Mouse (Mus musculus) heart, postnatal 25 days (tissue): ENCODE results near the gene Olfr198. TPM values are rescaled to one million over a fixed set of nuclear protein-coding genes. Genes with fewer than 3 reads are reported as not detected.
"Not testable (repeated sequence)": the region's sequence is repeated elsewhere in the genome, so short reads cannot be mapped to it uniquely, and the experiment has no call there.

ENCODE experiments used
- DNase-seq: peaks from one replicate; pipeline ENCODE4 v3.0.0; 2022; ENCODE audit warnings: low spot score
- intact Hi-C: fragments of 180-260 bp; cut with DNase I; formaldehyde crosslinking; loops from one replicate; pipeline ENCODE4 v1.15.1; 2025
- total RNA-seq, 2 experiments: library from RNA; stranded (reverse); gene quantifications; 2 replicates each; pipeline ENCODE4 v1.2.3; 2021

The Olfr198 gene
- total RNA-seq = not detected

- intact Hi-C loops, DNase-seq: not testable (repeated sequence)
Observed at GRCm38 (mm10) chr16:59203433-59203832, at the start of gene Olfr198. Olfr198 (minus strand) TSS chr16:59203533.

DNA sequence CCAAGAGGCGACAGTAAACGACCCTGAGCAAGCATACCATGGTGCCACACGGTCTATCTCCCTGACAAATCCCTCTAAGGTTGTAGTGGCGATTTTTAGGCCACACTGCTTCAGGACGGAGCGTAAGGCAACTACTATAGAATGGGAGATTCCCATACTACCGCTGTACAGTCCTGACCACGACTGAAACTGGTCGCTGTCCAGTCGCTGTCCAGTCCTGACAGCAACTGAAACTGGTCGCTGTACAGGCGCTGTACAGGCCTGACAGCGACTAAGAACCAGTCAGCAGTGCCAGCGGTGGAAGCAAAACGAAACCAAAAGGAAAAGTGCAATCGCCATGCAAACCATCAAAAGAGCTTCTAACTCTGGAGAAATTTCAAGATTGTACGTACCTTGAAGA lies 46.4 kb upstream of the Olfr198 start:
- DNase-seq = no peak
- intact Hi-C loops = no loop called here

DNA sequence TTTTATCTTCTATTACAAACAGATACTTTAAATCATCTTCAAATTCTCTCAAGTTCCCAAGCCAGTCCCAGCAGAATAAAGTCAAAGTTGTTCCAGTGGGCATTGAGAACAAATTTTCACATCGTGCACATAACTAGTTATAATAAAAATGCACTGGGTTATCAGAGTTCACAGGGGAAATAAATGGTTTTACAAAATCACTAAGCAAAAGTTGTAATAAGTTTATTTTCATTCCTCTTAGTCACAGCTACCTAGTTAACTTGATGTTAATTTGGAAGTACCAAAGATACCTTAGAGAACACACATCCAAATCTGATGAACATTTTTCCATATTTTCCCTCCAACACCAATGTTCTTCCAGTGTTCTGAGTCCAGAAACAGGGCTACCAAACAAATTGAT lies 16.3 kb upstream of the Olfr198 start, which contains the start of gene Olfr199:
Gene Olfr199, minus strand, starts transcription at position 101 of the 400 bp plus-strand sequence.
- intact Hi-C loops, DNase-seq: not testable (repeated sequence)

DNA sequence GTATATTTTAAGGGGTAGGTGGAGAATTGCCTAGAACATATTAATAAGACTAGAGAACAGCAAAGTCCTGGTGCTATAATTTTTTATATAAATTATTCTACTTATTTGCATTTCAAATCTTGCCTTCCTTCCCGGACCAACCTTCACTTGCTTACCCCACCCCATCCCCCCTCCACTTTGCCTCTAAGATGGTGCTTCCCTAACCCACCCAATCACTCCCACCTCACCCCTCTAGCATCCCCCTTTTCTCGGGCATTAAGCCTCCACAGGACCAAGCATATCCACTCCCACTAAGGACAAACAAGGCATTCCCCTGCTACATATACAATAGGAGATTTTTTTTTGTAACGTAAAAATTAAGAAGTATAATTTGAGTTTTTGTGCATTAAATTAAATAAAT lies 14.5 kb upstream of the Olfr198 start:
- intact Hi-C loops, DNase-seq: not testable (repeated sequence)

- intact Hi-C loops = no loop called here
- DNase-seq = no peak
Observed at GRCm38 (mm10) chr16:59170354-59170753, 33.0 kb downstream of the Olfr198 start, which contains the start of gene Olfr196. Olfr196 (minus strand) TSS chr16:59170454.

- intact Hi-C loops = no loop called here
Observed at GRCm38 (mm10) chr16:59151996-59152395, 51.3 kb downstream of the Olfr198 start.

More at GRCm38 (mm10) chr16:59151996-59152395, 51.3 kb downstream of the Olfr198 start:
- no peak for DNase-seq

Other genes starting within 250 kb of the Olfr198 start
- not detected for gene Olfr183, start 208.2 kb downstream of the Olfr198 start, total RNA-seq
- not detected for gene Olfr186, start 173.2 kb downstream of the Olfr198 start, total RNA-seq
- not detected for gene Olfr187, start 163.8 kb downstream of the Olfr198 start, total RNA-seq
- not detected for gene Olfr190, start 125.5 kb downstream of the Olfr198 start, total RNA-seq
- not detected for gene Olfr191, start 113.7 kb downstream of the Olfr198 start, total RNA-seq
- not detected for gene Olfr193, start 91.7 kb downstream of the Olfr198 start, total RNA-seq
- not detected for gene Olfr194, start 82.5 kb downstream of the Olfr198 start, total RNA-seq
- gene Olfr195, start 56.5 kb downstream of the Olfr198 start, total RNA-seq = not detected
- gene Olfr196, start 33.1 kb downstream of the Olfr198 start, total RNA-seq = not detected
- gene Olfr199, start 16.2 kb upstream of the Olfr198 start, total RNA-seq = not detected
- not detected for gene Olfr201, start 69.1 kb upstream of the Olfr198 start, total RNA-seq
- not detected for gene Olfr202, start 83.3 kb upstream of the Olfr198 start, total RNA-seq
- not detected for gene Olfr203, start 95.3 kb upstream of the Olfr198 start, total RNA-seq
- not detected for gene Olfr204, start 114.7 kb upstream of the Olfr198 start, total RNA-seq
- not detected for gene Olfr205, start 127.6 kb upstream of the Olfr198 start, total RNA-seq
- not detected for gene Olfr206, start 145.7 kb upstream of the Olfr198 start, total RNA-seq
- gene Olfr209, start 160.5 kb upstream of the Olfr198 start, total RNA-seq = not detected
- under 1 TPM in 1 of 2 experiments, not detected in 1; 0.06 TPM for gene Gabrr3, start 203.8 kb upstream of the Olfr198 start, total RNA-seq